Mouse (Mus musculus) cerebellum, postnatal 14 days (tissue): ENCODE measurements around the gene Cog4.
"Not testable (repeated sequence)": the region's sequence is repeated elsewhere in the genome, so short reads cannot be mapped to it uniquely, and the experiment has no call there.

Experiments used
- DNase-seq, 2 experiments: peaks; one replicate each; pipeline ENCODE4 v3.0.0; 2021; ENCODE audit warnings: mixed read lengths in 2 of 2

Gene Cog4

DNA sequence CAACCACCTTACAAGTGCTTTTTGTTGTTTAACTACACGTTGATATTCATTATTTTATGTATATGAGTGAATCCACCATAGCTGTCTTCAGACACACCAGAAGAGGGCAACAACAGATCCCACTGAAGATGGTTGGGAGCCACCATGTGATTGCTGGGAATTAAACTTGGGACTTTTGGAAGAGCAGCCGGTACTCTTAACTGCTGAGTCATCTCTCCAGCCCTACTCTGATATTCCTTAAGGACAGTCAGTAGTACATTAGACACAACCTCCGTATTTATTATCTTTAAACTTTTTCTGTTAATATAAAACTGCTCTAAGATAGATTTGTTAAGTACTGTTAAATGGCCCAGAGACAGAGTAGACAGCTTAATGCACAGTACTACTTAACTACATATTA lies 14.4 kb upstream of the Cog4 start:
- DNase-seq: no peak

DNA sequence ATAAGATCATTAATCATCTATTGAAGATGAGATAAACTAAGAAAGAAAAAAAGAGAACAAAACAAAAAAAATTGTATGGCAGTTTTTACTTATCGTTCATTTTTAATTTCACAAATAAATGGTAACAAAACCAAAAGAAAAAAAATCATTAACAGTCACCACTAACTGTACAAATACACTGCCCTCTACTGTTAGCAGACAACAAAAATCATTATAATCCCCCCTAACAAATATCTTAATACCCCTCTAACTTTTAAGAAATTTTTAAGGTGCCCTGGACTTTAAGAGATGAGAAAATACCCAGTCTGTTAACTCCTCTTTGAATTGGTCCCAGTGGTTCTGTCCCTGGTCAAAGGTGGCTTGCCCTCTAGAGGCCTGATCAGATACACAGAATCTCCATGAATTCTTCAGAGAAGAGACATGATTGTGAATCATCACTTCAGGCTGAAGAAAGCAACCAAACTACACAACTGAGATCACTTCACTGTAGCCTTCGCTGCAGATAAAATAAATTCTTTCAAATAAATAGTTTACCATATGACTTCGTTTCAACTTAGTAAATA lies 4.3 kb upstream of the Cog4 start:
- DNase-seq: no peak

DNA sequence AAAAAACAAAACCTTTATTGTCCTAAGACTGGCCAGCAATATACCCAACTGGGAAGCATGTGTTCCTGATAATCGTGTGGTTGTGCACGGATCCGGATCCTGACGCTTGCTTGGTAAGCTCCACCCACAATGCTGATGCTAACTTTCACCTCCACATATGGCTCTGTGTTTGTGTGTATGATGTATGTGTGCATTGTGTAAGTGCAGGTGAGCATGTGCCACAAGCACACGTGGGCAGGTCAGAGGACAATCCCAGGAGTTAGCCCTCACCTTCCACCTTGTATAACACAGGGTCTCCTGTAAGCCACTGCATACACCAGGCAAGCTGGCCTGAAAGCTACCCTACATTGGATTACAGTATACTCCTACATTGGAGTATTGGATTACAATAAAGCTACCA lies 3.2 kb upstream of the Cog4 start:
- DNase-seq: no peak

DNA sequence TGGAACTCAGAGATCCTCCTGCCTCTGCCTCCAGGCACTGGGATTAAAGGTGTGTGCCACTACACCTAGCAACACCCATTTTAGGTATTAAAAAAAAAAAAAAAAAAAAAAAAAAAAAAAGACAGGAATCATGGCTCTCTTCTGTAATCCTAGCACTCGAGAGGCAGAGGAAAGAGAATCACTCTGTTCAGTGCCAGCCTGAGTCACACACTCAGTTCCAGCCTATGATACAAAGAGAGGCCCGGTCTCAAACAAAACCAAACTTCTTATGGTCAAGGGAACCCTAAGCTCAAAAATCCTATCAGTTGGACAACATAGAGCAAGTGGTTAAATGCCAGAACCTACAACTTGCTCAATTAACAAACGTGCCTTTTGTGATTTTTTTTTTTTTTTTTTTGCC lies 1.5 kb upstream of the Cog4 start:
- no peak for DNase-seq

DNA sequence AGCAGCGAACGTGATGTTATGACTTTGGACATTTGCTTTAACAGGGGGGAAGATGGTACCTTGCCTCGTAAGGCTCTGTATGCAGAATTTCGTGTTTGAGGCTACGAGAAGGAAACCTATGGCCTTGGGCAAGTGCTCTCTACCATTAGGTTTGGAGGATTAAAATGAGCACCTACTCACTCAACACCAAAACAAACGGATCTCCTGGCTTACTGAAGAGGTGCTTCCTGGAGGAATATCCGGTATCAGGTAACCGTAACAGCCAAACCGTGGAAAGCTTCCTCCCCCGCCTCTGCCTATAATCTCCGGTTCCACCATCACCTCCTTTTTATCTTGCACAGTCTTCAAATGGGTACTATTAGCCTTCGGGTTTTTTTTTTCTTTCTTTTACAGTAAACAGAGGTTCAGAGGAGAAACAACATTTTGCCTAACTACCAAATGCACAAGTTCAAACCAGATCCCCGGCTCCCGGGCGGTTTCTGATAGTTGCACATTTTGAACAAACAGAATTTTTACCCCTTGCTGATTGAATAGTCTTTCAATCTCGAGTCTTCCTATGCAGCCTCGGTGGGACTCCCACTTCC lies 487 bp upstream of the Cog4 start:
- DNase-seq: no peak

DNA sequence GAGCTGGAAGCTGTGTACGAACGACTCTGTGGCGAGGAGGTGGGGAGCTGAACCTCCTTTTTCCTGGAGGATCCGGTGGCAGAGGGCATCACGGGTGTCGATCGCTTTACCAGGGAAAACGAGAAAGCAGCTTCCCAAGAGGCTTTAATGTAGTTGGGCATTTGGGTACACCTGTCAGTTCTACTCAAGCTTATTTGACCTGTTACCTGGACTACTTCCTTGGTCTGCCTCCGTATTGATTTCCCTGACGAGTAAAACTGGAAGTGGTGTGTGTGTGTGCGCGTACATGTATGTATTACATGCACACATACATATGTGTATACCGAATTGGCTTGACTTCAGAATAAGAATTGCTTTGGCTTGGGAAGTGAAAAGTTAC lies 760 bp downstream of the Cog4 start:
- no peak for DNase-seq

DNA sequence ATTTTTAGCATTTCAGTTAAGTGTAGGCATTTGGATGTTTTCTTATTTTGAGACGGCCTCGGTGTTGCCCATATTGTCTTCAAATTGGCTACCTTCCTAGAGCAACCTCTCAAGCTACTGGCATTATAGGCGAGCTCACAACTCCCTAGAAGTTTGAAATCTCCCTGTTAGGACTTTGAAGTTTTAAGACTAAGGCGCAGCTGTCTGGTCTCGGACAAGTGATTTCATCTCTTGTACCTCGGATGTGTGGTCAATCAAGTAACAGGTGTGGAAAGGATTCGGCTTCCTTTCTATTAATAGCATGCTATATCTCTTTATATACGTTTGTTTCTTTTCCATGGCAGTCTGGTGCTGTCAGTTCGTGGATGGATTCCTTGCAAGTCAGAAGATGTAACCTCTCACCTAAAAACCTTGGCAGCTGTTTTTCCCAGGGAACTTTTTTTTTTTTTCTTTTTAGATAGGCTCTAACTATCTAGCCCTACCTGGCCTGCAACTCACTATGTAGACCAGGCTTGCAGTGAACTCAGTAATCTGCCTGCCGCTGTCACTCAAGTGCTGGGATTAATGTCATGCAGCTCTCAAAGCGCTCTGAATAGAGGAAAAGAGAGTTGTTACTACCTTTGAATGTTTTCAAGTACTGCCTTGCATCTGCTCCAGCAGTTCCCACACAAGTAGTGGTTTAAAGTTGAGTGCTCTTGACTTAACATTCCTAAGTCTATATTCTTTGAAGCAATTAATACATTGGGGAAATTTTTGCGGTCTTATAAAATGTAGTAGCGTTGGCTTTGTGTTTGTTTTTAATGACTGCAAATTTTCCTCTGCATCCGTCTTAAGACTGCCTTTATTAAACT lies 1.5 kb downstream of the Cog4 start:
- DNase-seq: no peak

DNA sequence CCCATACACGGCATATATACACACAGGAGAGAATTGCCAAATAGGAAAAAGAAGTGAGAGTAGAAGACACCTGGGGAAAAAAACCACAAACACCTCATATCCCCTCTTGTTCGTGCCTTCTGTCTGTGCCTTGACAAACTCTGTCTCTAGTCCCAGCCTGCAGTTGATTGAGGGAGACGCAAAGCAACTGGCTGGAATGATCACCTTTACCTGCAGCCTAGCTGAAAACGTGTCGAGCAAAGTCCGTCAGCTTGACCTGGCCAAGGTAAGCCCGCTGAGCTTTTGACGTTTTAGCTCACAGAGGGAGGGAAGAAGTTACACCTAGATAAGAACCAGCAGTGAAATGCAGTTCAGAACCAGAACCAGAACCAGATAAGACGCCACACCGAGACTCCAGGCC lies 4.8 kb downstream of the Cog4 start:
- DNase-seq: no peak

DNA sequence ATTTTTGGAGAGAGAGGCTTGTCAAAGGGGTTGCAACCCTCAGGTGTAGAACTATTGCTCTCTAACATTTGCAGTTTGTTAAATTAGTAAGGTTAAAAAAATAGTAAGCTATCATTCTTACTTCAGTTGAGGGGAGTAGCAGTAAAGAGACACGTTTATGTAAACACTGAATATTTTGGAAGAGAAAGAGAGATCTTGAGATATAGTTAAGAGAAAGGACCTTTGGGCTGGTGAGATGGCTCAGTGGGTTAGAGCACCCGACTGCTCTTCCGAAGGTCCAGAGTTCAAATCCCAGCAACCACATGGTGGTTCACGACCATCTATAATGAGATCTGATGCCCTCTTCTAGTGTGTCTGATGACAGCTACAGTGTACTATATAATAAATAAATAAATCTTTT lies 9.7 kb downstream of the Cog4 start:
- DNase-seq: not testable (repeated sequence)

DNA sequence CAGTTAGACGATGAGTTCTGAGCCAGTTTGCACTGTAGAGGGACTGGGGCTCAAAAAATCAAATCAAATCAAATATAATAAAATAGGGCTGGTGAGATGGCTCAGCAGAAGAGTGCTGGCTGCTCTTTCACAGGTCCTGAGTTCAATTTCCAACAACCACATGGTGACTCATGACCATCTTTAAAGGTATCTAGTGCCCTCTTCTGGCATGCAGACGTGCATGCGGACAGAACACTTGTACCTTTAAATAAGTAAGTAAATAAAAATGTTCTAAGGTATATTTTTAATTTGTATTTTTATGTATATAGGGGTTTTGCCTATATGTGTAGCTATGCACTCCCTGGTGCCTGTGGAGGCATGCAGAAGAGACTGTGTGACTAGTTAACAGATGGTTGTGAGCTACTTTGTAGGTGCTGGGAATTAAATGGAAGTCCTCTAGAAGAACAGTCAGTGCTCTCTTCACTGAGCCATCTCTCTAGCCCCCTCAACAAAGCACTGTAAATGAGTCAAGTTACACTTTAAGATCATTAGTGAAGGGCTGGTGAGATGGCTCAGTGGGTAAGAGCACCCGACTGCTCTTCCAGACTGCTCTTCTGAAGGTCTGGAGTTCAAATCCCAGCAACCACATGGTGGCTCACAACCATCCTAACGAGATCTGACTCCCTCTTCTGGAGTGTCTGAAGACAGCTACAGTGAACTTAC lies 10.5 kb downstream of the Cog4 start:
- DNase-seq: no peak

DNA sequence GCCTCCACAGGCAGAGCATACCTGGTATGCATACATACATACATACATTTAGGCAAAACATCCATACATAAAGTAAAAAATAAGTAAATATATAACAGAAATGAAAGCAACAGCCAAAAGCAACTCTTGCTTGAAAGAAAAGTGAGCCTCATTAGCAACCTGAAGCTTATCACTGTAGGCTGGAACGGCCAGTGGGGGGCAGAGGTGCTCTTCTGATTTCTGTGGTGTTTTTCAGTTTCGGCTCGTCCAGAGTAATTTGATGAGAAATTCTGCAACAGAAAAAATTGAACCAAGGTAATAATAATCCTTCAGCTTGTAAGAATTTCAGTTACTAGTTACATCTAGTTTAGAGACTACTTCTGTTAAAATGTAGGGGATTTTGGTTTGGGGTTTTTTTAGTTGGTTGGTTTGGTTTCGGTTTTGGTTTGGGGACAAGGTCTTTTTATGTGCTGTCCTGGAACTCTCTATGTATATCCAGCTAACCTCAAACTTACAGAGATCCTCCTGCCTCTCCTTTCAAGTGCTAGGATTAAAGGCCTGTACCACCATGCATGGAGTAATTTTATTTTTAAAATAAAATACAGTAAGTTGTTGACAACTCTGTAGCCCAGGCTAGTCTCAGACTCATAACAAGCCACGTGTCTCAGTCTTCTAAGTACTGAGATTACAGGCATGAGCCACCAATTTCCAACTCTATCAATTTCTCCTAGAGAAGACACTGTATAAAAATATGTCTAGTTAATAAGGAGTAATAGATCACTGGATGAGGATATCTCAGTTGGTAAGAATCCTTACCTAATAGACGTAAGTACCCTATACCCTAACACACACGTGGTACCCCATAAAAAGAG lies 13.5 kb downstream of the Cog4 start:
- DNase-seq: peak; percentile 48 to 49

DNA sequence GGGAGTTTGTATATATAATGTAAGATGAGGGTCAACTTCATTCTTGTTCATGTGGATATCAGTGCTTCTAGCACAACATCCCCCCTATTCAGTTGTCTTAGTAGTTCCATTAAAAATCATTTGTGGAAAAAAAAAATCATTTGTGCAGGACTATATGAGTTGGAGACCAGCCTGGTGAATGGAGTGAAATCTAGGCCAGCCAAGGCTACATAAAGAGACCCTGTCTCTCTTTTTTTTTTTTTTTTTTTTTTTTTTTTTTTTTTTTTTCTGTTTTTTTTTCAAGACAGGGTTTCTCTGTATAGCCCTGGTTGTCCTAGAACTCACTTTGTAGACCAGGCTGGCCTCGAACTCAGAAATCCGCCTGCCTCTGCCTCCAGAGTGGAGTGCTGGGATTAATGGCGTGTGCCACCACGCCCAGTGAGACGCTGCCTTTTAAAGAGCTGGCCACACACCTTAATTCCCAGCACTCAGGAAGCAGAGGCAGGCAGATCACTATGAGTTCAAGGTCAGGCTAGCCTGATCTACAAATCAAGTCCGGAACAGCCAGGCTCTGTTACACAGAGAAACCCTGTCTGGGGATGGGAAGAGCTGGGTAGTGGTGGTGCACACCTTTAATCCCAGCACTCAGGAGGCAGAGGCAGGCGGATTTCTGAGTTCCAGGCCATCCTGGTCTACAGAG lies 15.1 kb downstream of the Cog4 start:
- not testable (repeated sequence) for DNase-seq

DNA sequence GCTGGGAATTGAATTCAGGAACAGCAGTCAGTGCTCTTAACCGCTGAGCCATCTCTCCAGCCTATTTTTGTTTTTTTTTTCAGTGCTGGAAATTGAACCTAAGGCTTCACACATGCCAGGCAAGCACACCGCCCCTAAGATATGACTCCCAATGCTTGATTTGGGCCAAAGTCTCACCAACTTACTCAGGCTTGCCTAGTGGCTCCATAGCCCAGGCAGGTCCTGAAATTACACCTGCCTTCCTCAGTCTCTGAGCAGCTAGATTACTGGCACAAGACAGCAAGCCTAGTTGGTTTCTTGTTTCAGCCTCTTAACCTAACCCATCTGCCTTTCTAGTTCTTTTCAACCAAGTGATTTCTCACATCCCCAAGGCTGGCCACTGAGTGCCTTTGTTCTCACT lies 24.1 kb downstream of the Cog4 start:
- DNase-seq: no peak

DNA sequence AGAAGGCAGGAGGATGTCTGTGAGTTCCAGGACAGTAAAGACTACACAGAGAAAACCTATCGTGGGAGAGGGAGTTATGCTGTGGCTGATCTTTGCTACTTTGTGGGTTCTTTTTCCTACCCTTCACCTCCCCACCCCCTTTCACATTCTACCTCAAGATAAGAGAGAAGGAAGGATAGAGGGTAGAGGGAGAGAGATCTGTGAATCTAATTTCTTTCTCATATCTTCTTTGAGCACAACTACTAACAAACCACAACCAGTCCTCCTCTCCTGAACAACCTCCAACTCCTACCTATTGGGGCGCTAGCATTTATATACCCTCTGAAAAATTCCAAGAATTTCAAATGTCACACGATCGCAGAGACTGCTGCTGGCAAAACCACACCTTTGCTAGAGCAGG lies 31.5 kb downstream of the Cog4 start:
- DNase-seq: no peak

DNA sequence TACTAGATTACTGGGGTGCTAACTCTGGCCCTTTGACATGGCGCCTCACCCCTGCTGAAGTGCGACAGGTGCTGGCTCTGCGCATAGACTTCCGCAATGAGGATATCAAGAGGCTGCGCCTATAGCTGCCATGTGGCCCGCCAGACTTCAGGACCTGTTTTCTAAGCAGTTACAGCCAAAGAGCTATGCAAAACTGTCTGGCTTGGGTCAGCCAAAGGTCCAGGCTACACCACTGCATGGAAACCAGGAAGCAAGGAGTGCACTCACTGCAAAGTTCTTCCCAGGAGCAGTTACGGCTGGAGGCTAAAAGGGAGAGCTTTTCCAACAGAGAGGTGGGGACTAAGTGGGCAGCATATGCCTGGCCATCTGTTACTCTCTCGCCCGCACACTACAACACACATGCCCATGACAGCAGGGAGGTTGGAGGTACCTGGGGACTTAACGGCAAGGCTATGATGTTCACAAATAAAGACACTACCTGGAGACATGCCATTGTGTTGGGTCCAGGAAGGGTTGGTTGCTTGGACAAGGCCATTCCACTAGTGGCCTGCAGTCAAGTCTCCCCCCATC lies 35.4 kb downstream of the Cog4 start:
- peak; percentile 65 to 86 for DNase-seq

DNA sequence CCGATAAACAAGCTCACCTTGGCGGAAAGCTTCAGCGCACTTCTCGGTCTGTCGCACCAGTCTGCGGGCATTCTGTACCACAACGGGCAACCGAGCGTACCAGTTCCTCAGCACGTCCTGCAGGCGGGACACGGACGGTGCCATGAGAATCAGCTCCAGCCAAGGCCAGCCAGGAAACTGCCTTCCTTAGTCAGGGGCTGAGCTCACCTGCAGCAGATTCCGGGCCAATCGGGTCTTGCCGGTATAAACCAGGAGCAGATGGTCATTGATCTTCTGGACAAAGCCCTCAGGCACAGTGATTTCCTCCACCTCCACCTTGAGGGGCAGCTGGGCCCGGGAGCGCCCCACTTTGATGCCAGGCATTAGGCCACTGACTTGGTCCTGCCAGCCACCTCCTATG lies 37.4 kb downstream of the Cog4 start:
- peak; percentile 74 to 80 for DNase-seq

DNA sequence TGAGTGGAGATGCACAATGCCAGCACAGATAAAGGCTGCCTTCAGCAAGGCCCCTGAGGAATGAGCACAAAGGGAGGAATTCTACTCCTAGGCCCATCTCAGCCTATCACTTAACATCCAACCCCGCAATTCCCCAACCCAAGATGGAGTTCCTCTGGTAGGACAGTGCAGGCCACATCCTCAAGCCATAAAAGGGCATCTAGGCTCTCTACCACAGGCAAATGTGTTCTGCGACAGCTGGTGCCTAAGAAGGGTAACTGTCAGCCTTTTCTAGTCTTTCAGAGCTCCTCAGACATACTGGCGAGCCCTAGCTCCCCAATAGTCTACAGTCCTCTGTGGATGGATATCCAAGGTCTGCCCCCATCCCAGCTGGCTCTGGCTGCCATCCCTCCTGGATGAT lies 40.2 kb downstream of the Cog4 start:
- DNase-seq: no peak

DNA sequence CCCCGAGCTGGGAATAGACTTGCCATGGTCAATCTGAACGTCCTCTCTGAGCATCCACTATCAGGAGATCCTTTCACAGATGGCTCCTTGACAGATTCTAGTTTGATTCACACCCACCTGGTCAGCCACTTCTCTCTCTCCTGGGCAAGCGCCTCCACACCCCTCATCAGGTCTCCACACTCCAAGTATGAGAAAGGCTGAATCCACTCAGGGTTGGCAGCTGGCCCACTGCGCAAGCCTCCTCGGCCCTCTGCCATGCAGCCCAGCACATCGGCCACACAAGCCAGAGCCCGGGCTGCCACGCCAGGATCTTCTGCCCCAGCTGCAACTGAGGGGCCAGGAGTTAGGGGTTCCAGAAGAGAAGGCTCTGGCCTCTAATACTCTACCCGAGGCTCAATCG lies 41.2 kb downstream of the Cog4 start:
- peak; percentile 76 to 85 for DNase-seq

DNA sequence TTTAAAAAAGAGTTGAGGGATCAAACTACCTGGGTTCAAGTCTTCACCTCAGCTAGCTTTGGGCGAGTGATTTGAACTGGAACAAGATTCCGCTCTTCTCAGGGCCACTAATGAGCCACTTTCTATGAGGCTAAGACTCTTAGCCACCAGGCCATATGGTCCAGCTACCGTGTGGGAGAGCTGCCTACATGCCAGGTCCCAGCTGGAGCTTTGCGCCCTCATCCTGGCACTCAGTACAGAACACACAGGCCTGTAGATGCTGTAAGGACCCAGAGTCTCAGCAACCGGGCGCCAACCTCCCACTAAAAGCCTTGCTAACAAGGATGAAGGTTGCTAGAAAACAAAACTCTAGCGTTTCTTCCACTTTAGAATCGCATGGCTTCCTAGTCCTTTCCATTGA lies 42.0 kb downstream of the Cog4 start:
- DNase-seq: peak; percentile 76 to 89

DNA sequence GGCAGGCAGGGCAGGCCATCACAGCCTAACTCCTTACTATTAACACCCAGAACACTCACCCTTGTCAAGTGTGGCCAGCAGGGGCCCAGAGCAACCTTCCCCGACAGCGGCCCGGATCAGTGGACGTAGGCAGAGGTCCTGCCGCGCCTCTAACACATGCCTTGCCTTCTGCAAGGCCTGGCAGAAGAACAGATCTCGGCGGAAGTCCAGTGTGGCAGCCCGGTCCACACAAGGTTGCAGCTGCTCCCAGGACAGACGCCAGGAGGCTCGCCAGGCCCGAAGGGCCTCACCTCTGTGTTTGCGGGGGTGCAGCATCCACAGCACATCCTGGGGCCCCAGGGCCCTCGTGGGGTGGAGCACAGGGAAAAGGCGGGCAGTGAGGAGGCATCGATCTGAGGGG lies 42.5 kb downstream of the Cog4 start:
- peak; percentile 90 to 95 for DNase-seq

DNA sequence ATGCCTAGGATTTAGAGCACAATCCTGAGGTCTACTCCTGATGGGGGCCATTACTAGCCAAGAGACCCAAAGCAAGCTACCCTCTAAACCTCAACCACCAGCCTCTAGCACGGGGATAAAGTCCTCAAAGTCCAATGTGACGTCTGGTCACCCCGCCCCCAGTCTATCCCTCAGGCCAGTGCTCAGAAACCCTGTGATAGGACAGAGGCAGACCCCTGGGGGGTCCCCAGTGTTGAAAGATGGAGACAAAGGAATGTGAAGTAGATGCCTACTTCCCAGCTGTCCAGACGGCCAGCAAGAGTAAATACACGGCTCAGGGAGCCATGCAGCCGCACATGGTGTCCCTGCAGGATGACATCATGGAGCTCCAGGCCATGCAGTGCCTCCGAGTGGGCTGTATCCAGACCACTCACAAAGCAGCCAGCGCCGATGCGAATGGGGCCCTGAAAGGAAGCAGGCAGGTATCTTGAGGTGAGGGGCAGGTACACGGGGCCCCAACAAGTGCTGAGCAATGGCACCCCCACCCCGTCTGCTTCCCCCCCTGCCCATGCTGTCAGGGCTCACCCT lies 43.6 kb downstream of the Cog4 start:
- peak in 1 of 2 experiments; percentile 34 for DNase-seq
